Mouse (Mus musculus): ENCODE results near the gene Ccdc62. TPM values are rescaled to one million over a fixed set of nuclear protein-coding genes. Genes with fewer than 3 reads are reported as not detected.

Ccdc62 gene
- polyA plus RNA-seq (2016; fragmentation: Nextera tagmentation; extraction: Ambion mirVana): 4.7 and 5.7 TPM in 2 replicates

DNA sequence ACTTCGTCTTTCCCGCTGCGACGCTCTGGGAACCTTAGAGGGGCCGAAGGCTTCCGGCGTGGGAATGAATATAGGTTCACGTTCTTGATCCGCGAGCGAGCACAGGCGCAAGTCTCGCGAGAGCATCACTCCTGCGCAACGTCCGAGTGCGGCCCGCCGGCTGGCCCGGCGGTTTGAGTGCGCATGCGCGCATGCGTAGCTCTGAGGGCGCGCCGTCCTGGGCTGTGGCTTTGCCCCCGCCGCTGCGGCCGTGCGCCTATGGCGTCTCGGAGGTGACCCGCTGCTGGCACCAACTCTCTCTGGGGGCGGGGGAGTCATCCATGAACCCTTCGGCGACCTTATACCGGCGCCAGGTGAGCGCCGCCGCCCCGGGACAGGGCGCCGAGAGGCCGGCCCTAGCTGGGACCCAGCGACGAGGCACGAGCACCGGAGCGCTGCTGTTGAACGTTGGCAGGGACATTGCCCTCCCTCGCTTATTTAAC is at the start of gene Ccdc62:
Gene Ccdc62 (plus strand): TSS at position 172 of the 482 bp plus-strand sequence.
- H3K36me3 ChIP-seq: peaks cover 43% of the 10 kb centered on the region
- H3K27me3 ChIP-seq (ENCODE audit: low read depth, poor library complexity, severe bottlenecking): no peaks in the 10 kb centered on the region
- DNase-seq (ENCODE audit: low spot score): peak; percentile 93
- peak within 1 kb of the TSS; percentile 98 for H3K27ac ChIP-seq (replicated peaks)
- WGBS: under 1% methylated on average over 56 of the region's 56 CpGs
- peaks cover 12% of the 10 kb centered on the region for H3K4me1 ChIP-seq
- H3K9me3 ChIP-seq (replicated peaks): no peaks in the 10 kb centered on the region
- H3K4me3 ChIP-seq: peak within 1 kb of the TSS; percentile 88

DNA sequence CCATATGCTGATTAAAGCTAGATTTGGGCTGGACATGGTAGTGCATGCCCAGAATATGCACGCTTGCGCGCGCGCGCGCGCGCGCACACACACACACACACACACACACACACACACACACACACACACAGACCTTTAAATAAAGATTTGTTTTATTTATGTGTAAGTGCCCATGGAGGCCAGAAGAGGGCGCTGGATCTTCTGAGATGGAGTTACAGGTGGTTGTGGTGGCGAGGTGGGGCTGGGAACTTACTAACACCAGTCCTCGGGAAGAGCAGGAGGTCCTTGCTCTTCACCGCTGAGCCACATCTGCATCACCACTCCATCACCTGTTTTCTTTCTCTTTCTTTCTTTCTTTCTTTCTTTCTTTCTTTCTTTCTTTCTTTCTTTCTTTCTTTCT is 49.7 kb upstream of the Ccdc62 start:
- no peaks in the 10 kb centered on the region for H3K27me3 ChIP-seq (ENCODE audit: low read depth, poor library complexity, severe bottlenecking)
- 0 out of 2 replicates have a peak, but pooled peaks cover 3% of the 10 kb centered on the region for H3K4me1 ChIP-seq
- no peaks in the 10 kb centered on the region for H3K9me3 ChIP-seq (replicated peaks)
- DNase-seq (ENCODE audit: low spot score): no peak
- H3K4me3 ChIP-seq: no peak overlapping the region
- WGBS: 79% methylated on average over 14 of the region's 14 CpGs
- no peak overlapping the region for H3K27ac ChIP-seq (replicated peaks)
- no peaks in the 10 kb centered on the region for H3K36me3 ChIP-seq

GRCm38 (mm10) chr5:123883891-123884290 is 46.6 kb upstream of the Ccdc62 start:
- DNase-seq (ENCODE audit: low spot score): no peak
- 89% methylated on average over 7 of the region's 7 CpGs for WGBS
- H3K4me1 ChIP-seq: 0 out of 2 replicates have a peak, but pooled peaks cover 3% of the 10 kb centered on the region

GRCm38 (mm10) chr5:123884332-123884731 is 46.1 kb upstream of the Ccdc62 start:
- H3K36me3 ChIP-seq: no peaks in the 10 kb centered on the region
- H3K4me3 ChIP-seq: no peak overlapping the region
- 0 out of 2 replicates have a peak, but pooled peaks cover 3% of the 10 kb centered on the region for H3K4me1 ChIP-seq
- H3K9me3 ChIP-seq (replicated peaks): no peaks in the 10 kb centered on the region
- DNase-seq (ENCODE audit: low spot score): no peak
- 85% methylated on average over 10 of the region's 10 CpGs for WGBS
- no peak overlapping the region for H3K27ac ChIP-seq (replicated peaks)
- H3K27me3 ChIP-seq (ENCODE audit: low read depth, poor library complexity, severe bottlenecking): no peaks in the 10 kb centered on the region

More at GRCm38 (mm10) chr5:123883891-123884290, 46.6 kb upstream of the Ccdc62 start:
- H3K27ac ChIP-seq (replicated peaks): no peak overlapping the region
- no peak overlapping the region for H3K4me3 ChIP-seq
- H3K9me3 ChIP-seq (replicated peaks): no peaks in the 10 kb centered on the region
- H3K27me3 ChIP-seq (ENCODE audit: low read depth, poor library complexity, severe bottlenecking): no peaks in the 10 kb centered on the region
- no peaks in the 10 kb centered on the region for H3K36me3 ChIP-seq

DNA sequence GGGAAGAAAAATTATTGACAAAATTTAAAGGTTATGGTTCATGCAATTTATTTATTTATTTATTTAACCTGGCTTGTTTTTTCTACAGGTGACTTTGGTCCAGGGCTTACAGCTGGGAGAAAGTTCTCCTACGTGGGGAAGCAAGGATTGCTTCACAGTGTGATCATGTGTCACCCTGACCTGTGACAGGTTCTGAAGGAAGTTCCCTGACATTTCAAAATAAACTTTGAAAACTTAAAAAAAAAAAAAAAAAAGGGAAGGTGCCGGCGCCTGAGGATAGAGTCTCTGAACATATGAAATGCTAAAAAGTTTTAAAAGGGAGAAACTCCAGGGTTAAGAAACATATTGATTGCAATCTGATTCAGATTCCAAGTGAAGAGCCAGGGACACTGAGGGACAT is 44.1 kb upstream of the Ccdc62 start:
- Histone ChIP-seq H3K36me3 (no peaks in the 10 kb centered on the region), H3K9me3 (replicated peaks) (no peaks in the 10 kb centered on the region), H3K27me3 (ENCODE audit: low read depth, poor library complexity, severe bottlenecking) (no peaks in the 10 kb centered on the region), H3K27ac (replicated peaks) (no peak overlapping the region), H3K4me1 (no peaks in the 10 kb centered on the region), H3K4me3 (no peak overlapping the region)
- DNase-seq (ENCODE audit: low spot score): no peak
- WGBS: 80% methylated on average over 3 of the region's 3 CpGs

DNA sequence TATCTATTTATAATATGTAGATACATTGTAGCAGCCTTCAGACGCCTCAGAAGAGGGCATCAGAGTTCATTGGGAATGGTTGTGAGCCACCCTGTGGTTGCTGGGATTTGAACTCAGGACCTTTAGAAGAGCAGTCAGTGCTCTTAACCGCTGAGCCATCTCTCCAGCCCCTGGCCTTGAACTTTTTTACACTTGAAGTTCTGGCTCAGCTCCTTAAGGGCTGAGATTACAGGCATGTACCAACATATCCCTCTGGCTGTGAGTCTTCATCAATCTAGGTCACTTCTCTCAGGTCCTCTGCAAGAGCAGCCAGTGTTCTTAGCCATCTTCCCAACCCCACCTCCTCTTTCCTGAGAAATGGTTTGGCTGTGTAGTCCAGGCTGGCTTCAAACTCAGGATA is 40.2 kb upstream of the Ccdc62 start:
- Histone ChIP-seq H3K4me1 (peaks cover 3% of the 10 kb centered on the region; the same call in 1 of the 2 replicates), H3K27me3 (ENCODE audit: low read depth, poor library complexity, severe bottlenecking) (no peaks in the 10 kb centered on the region), H3K4me3 (no peak overlapping the region), H3K36me3 (no peaks in the 10 kb centered on the region), H3K27ac (replicated peaks) (no peak overlapping the region), H3K9me3 (replicated peaks) (no peaks in the 10 kb centered on the region)
- 74% methylated on average over 2 of the region's 2 CpGs for WGBS
- DNase-seq (ENCODE audit: low spot score): no peak

DNA sequence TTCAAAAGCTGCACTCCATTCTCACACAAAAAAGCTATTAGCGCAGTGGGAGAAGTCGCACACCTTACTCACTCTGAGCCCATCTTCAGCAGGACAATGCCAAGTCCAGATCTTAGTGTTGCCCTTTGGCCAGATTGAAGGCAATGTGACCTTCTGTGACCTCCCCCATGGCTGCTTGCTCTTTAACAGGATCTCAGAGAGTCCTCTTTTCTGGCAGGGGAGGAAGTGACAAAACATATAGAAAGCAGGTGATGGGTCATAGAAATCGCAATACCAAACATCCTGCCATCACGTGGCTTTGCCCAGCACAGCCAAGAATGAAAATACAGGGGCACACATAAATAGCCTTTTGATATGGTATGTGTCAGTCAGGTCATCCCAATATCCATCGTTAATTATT is 39.5 kb upstream of the Ccdc62 start:
- no peaks in the 10 kb centered on the region for H3K27me3 ChIP-seq (ENCODE audit: low read depth, poor library complexity, severe bottlenecking)
- no peaks in the 10 kb centered on the region for H3K9me3 ChIP-seq (replicated peaks)
- WGBS: 83% methylated on average over 5 of the region's 5 CpGs
- no peak overlapping the region for H3K27ac ChIP-seq (replicated peaks)
- DNase-seq (ENCODE audit: low spot score): no peak
- H3K4me1 ChIP-seq: peaks cover 3% of the 10 kb centered on the region; the same call in 1 of the 2 replicates
- no peak overlapping the region for H3K4me3 ChIP-seq
- H3K36me3 ChIP-seq: no peaks in the 10 kb centered on the region

DNA sequence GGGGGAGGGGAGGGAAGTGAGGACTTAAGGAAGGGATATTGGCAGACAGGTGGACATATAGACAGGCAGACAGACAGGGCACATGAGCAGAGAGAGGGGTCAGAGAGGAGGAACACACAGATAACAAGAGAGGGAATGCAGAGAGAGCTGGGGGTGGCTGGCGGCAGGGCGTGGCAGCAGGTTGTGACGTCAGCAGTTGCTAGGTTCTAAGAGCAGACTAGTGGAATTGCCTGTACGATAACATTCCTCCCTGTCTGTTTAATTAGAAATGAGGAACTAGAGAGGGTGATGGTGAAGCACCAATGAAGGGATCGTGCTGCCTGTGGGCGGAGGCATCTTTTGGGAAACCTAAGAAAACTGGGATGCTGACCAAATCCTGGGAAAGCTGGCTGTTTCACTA is 38.8 kb upstream of the Ccdc62 start:
- Histone ChIP-seq H3K36me3 (no peaks in the 10 kb centered on the region), H3K27ac (replicated peaks) (no peak overlapping the region), H3K4me1 (peaks cover 3% of the 10 kb centered on the region; the same call in 1 of the 2 replicates), H3K9me3 (replicated peaks) (no peaks in the 10 kb centered on the region), H3K27me3 (ENCODE audit: low read depth, poor library complexity, severe bottlenecking) (no peaks in the 10 kb centered on the region), H3K4me3 (no peak overlapping the region)
- DNase-seq (ENCODE audit: low spot score): no peak
- WGBS: 51% methylated on average over 6 of the region's 6 CpGs

DNA sequence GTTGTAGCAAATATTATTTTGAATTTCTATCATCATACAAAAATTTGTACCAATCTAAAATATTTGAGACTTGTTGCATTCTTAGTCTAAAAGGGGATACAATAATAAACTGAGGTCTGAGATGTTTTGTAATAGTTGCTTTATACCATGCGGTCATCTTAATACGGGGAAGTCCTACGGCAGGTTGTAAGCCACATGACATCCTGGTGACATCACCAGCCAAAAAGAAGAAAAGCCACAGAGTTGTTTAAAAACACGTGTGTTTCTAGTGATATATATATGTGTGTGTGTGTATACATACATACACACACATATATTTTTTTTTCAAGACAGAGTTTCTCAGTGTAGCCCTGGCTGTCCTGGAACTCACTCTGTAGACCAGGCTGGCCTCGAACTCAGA is 37.0 kb upstream of the Ccdc62 start:
- H3K9me3 ChIP-seq (replicated peaks): no peaks in the 10 kb centered on the region
- H3K4me1 ChIP-seq: peaks cover 3% of the 10 kb centered on the region; the same call in 1 of the 2 replicates
- no peak for DNase-seq (ENCODE audit: low spot score)
- no peaks in the 10 kb centered on the region for H3K36me3 ChIP-seq
- H3K27ac ChIP-seq (replicated peaks): no peak overlapping the region
- H3K27me3 ChIP-seq (ENCODE audit: low read depth, poor library complexity, severe bottlenecking): no peaks in the 10 kb centered on the region
- H3K4me3 ChIP-seq: no peak overlapping the region
- WGBS: 90% methylated on average over 5 of the region's 5 CpGs

- 87% methylated on average over 11 of the region's 11 CpGs for WGBS
- Histone ChIP-seq H3K27me3 (ENCODE audit: low read depth, poor library complexity, severe bottlenecking) (no peaks in the 10 kb centered on the region), H3K27ac (replicated peaks) (no peak overlapping the region), H3K4me3 (no peak overlapping the region), H3K9me3 (replicated peaks) (no peaks in the 10 kb centered on the region), H3K36me3 (no peaks in the 10 kb centered on the region), H3K4me1 (peaks cover 3% of the 10 kb centered on the region; the same call in 1 of the 2 replicates)
- DNase-seq (ENCODE audit: low spot score): no peak
Observed at GRCm38 (mm10) chr5:123896395-123896794, 34.1 kb upstream of the Ccdc62 start.

DNA sequence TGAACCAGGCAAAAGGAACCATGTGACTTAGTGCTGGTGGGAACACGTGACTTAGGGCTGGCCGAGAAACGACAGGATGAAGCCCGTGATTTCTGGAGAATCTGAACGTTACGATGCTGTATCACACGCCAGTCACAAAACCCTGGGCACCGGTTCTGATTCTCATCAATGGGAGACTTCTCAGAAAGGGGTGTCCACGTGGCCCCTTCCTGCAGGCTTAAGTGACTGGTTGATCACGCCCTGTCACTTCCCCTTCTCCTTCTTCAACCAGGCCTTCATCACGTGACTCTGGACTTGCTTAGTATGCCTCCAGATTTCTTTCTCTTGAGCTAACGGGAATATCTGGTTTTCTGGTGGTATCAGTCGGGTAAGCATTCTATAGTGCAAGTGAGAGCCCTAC is 33.1 kb upstream of the Ccdc62 start:
- no peaks in the 10 kb centered on the region for H3K9me3 ChIP-seq (replicated peaks)
- H3K27me3 ChIP-seq (ENCODE audit: low read depth, poor library complexity, severe bottlenecking): no peaks in the 10 kb centered on the region
- no peak for DNase-seq (ENCODE audit: low spot score)
- H3K4me3 ChIP-seq: no peak overlapping the region
- H3K27ac ChIP-seq (replicated peaks): no peak overlapping the region
- WGBS: 89% methylated on average over 13 of the region's 13 CpGs
- no peaks in the 10 kb centered on the region for H3K4me1 ChIP-seq
- no peaks in the 10 kb centered on the region for H3K36me3 ChIP-seq

GRCm38 (mm10) chr5:123904059-123904672 is 26.3 kb upstream of the Ccdc62 start:
- Histone ChIP-seq H3K9me3 (replicated peaks) (no peaks in the 10 kb centered on the region), H3K4me3 (no peak overlapping the region), H3K4me1 (peaks cover 18% of the 10 kb centered on the region), H3K27ac (replicated peaks) (no peak overlapping the region), H3K27me3 (ENCODE audit: low read depth, poor library complexity, severe bottlenecking) (no peaks in the 10 kb centered on the region), H3K36me3 (peaks cover 11% of the 10 kb centered on the region)
- no peak for DNase-seq (ENCODE audit: low spot score)
- WGBS: 70% methylated on average over 11 of the region's 11 CpGs

GRCm38 (mm10) chr5:123906146-123906975 is 24.1 kb upstream of the Ccdc62 start:
- H3K4me1 ChIP-seq: peaks cover 21% of the 10 kb centered on the region
- H3K36me3 ChIP-seq: peaks cover 33% of the 10 kb centered on the region
- WGBS: 76% methylated on average over 17 of the region's 17 CpGs
- H3K27ac ChIP-seq (replicated peaks): no peak overlapping the region
- DNase-seq (ENCODE audit: low spot score): no peak
- H3K27me3 ChIP-seq (ENCODE audit: low read depth, poor library complexity, severe bottlenecking): no peaks in the 10 kb centered on the region
- H3K9me3 ChIP-seq (replicated peaks): no peaks in the 10 kb centered on the region
- H3K4me3 ChIP-seq: peak overlapping the region; percentile 83

Measured in midbrain, embryonic 10.5 days (tissue).